Mouse (Mus musculus): ENCODE measurements around the gene Olfr979. TPM values are rescaled to one million over a fixed set of nuclear protein-coding genes. Genes with fewer than 3 reads are reported as not detected.

Gene Olfr979
- polyA plus RNA-seq, 1 experiment from 2014 or later, result not detected

Other genes with a start within 250 kb of the Olfr979 start
- not detected in 2 replicates for gene Olfr968, start 220.2 kb downstream of the Olfr979 start, polyA plus RNA-seq (2015; fragmentation: Nextera tagmentation; extraction: Ambion mirVana)
- not detected in 2 replicates for gene Olfr969, start 212.5 kb downstream of the Olfr979 start, polyA plus RNA-seq (2015; fragmentation: Nextera tagmentation; extraction: Ambion mirVana)
- gene Olfr970, start 194.6 kb downstream of the Olfr979 start, polyA plus RNA-seq (2015; fragmentation: Nextera tagmentation; extraction: Ambion mirVana), result not detected in 2 replicates
- not detected in 2 replicates for gene Olfr971, start 166.6 kb downstream of the Olfr979 start, polyA plus RNA-seq (2015; fragmentation: Nextera tagmentation; extraction: Ambion mirVana)
- gene Olfr972, start 137.0 kb downstream of the Olfr979 start, polyA plus RNA-seq (2015; fragmentation: Nextera tagmentation; extraction: Ambion mirVana), result not detected in 2 replicates
- gene Olfr229, start 96.1 kb downstream of the Olfr979 start, polyA plus RNA-seq (2015; fragmentation: Nextera tagmentation; extraction: Ambion mirVana), result not detected in 2 replicates
- gene Olfr974, start 66.0 kb downstream of the Olfr979 start, polyA plus RNA-seq (2015; fragmentation: Nextera tagmentation; extraction: Ambion mirVana), result not detected in 2 replicates
- gene Olfr975, start 51.4 kb downstream of the Olfr979 start, polyA plus RNA-seq (2015; fragmentation: Nextera tagmentation; extraction: Ambion mirVana), result not detected in 2 replicates
- not detected in 2 replicates for gene Olfr976, start 42.3 kb downstream of the Olfr979 start, polyA plus RNA-seq (2015; fragmentation: Nextera tagmentation; extraction: Ambion mirVana)
- gene Olfr978, start 11.4 kb downstream of the Olfr979 start, polyA plus RNA-seq (2015; fragmentation: Nextera tagmentation; extraction: Ambion mirVana), result not detected in 2 replicates
- not detected in 2 replicates for gene Olfr980, start 6.1 kb upstream of the Olfr979 start, polyA plus RNA-seq (2015; fragmentation: Nextera tagmentation; extraction: Ambion mirVana)
- not detected in 2 replicates for gene Olfr981, start 18.0 kb upstream of the Olfr979 start, polyA plus RNA-seq (2015; fragmentation: Nextera tagmentation; extraction: Ambion mirVana)
- not detected in 2 replicates for gene Olfr982, start 70.4 kb upstream of the Olfr979 start, polyA plus RNA-seq (2015; fragmentation: Nextera tagmentation; extraction: Ambion mirVana)
- not detected in 2 replicates for gene Olfr983, start 90.1 kb upstream of the Olfr979 start, polyA plus RNA-seq (2015; fragmentation: Nextera tagmentation; extraction: Ambion mirVana)
- gene Olfr984, start 110.7 kb upstream of the Olfr979 start, polyA plus RNA-seq (2015; fragmentation: Nextera tagmentation; extraction: Ambion mirVana), result not detected in 2 replicates
- gene Olfr985, start 126.7 kb upstream of the Olfr979 start, polyA plus RNA-seq (2015; fragmentation: Nextera tagmentation; extraction: Ambion mirVana), result not detected in 2 replicates
- gene Tmem225, start 144.7 kb upstream of the Olfr979 start, polyA plus RNA-seq (2015; fragmentation: Nextera tagmentation; extraction: Ambion mirVana), result not detected in 2 replicates
- gene Olfr986, start 177.5 kb upstream of the Olfr979 start, polyA plus RNA-seq (2015; fragmentation: Nextera tagmentation; extraction: Ambion mirVana), result not detected in 2 replicates
- gene Zfp202, start 188.9 kb upstream of the Olfr979 start, polyA plus RNA-seq (2015; fragmentation: Nextera tagmentation; extraction: Ambion mirVana), result 11.0 and 12.0 TPM in 2 replicates